Mouse (Mus musculus): ENCODE measurements around the gene Rps11.
A peak's percentile ranks its signal among the peaks of the same experiment; 100 is the strongest.
"Not testable (repeated sequence)": the region's sequence is repeated elsewhere in the genome, so short reads cannot be mapped to it uniquely, and the experiment has no call there.

Gene Rps11

GRCm38 (mm10) chr7:45110089-45110488 lies 14.2 kb downstream of the Rps11 start:
- DNase-seq (ENCODE audit: low spot score): not testable (repeated sequence)

- no peak for DNase-seq (ENCODE audit: low spot score)
Observed at GRCm38 (mm10) chr7:45107052-45107645, 17.1 kb downstream of the Rps11 start.

- peak; percentile 68 for DNase-seq (ENCODE audit: low spot score)
Observed at GRCm38 (mm10) chr7:45106441-45106840, 17.8 kb downstream of the Rps11 start.

GRCm38 (mm10) chr7:45105491-45105890 lies 18.7 kb downstream of the Rps11 start:
- DNase-seq (ENCODE audit: low spot score): no peak

- DNase-seq (ENCODE audit: low spot score): no peak
Observed at GRCm38 (mm10) chr7:45104941-45105340, 19.3 kb downstream of the Rps11 start.

- DNase-seq (ENCODE audit: low spot score): no peak
Observed at GRCm38 (mm10) chr7:45103652-45104180, 20.5 kb downstream of the Rps11 start, which contains the start of gene Fcgrt. TSS of gene Fcgrt (minus strand) at chr7:45103851.

GRCm38 (mm10) chr7:45102940-45103585 lies 21.2 kb downstream of the Rps11 start:
- no peak for DNase-seq (ENCODE audit: low spot score)

- DNase-seq (ENCODE audit: low spot score): no peak
Observed at GRCm38 (mm10) chr7:45102441-45102840, 21.8 kb downstream of the Rps11 start.

GRCm38 (mm10) chr7:45100046-45100445 lies 24.2 kb downstream of the Rps11 start:
- DNase-seq (ENCODE audit: low spot score): no peak

- no peak for DNase-seq (ENCODE audit: low spot score)
Observed at GRCm38 (mm10) chr7:45098541-45099240, 25.5 kb downstream of the Rps11 start.

- no peak for DNase-seq (ENCODE audit: low spot score)
Observed at GRCm38 (mm10) chr7:45097479-45097878, 26.8 kb downstream of the Rps11 start.

GRCm38 (mm10) chr7:45095965-45096364 lies 28.3 kb downstream of the Rps11 start:
- DNase-seq (ENCODE audit: low spot score): not testable (repeated sequence)

GRCm38 (mm10) chr7:45095367-45095766 lies 28.9 kb downstream of the Rps11 start:
- no peak for DNase-seq (ENCODE audit: low spot score)

- DNase-seq (ENCODE audit: low spot score): peak; percentile 73
Observed at GRCm38 (mm10) chr7:45094121-45094520, 30.1 kb downstream of the Rps11 start.

GRCm38 (mm10) chr7:45093516-45093905 lies 30.7 kb downstream of the Rps11 start:
- DNase-seq (ENCODE audit: low spot score): no peak

GRCm38 (mm10) chr7:45092828-45093515 lies 31.3 kb downstream of the Rps11 start:
- DNase-seq (ENCODE audit: low spot score): no peak

- DNase-seq (ENCODE audit: low spot score): peak; percentile 98
Observed at GRCm38 (mm10) chr7:45092048-45092447, 32.2 kb downstream of the Rps11 start, which contains the start of gene Rcn3. TSS of gene Rcn3 (minus strand) at chr7:45092221.

GRCm38 (mm10) chr7:45091001-45091990 lies 32.9 kb downstream of the Rps11 start:
- no peak for DNase-seq (ENCODE audit: low spot score)

GRCm38 (mm10) chr7:45090251-45090977 lies 33.8 kb downstream of the Rps11 start:
- DNase-seq (ENCODE audit: low spot score): no peak

GRCm38 (mm10) chr7:45088597-45088996 lies 35.6 kb downstream of the Rps11 start:
- no peak for DNase-seq (ENCODE audit: low spot score)
